Mouse (Mus musculus): ENCODE data around the gene Peli1.

The Peli1 gene

GRCm38 (mm10) chr11:21093081-21093815 is 2.2 kb downstream of the Peli1 start:
- no peak for DNase-seq (ENCODE audit: low spot score)

DNA sequence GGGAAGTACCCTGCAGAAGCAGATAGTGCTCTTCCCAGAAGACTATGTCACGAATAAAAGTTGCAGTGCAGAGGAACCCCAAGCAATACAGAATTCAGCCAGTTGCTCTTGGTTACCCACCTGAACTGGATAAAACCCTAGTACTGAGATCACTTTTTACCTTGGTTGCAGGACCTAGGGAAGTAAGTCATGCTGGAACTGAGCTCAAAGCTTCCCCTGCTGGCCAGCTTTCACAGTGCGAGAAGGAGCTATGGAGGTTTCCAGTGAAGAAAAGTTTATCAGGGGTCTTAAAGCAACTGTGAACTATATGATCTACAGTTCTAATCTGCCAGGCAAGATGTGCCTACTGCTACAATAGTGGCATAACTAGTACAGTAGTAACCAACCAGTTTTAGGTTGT is 5.5 kb downstream of the Peli1 start:
- DNase-seq (ENCODE audit: low spot score): no peak

DNA sequence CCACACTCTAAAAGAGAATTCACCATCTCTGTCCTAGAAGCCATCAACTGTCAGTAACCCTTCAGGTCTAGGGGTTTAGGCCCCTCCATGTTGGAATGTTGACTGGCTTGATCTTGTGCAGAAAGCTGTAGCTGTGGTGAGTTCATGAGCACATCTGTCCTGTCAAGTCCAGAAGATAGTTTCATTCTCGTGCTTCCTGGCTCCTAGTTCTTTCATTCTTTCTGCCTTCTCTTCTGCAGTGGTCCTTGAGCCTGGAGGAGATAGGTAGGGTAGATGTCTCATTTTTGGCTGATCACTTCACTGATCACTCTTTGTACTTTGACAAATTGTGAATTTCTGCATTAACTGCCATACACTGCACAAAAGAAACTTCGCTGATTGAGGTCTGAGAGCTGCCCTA is 7.4 kb downstream of the Peli1 start:
- DNase-seq (ENCODE audit: low spot score): no peak

DNA sequence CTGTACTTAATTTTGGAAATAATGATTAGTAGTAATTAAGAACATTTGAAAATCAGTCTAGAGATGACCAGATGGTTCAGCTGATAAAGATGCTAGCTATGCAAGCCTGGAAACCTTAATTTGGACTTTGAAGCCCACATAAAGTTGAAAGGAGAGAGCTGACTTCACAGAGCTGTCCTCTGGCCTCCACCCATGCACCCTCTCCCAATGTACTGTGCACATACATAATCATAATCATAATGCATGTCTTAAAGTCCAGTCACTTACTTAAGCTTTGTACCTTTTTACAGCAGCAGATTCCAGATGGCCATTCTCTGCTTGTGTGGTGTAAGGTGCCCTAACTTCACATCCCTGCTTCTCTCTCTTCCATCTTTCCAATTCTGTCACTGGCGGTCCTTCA is 9.6 kb downstream of the Peli1 start:
- DNase-seq (ENCODE audit: low spot score): no peak

DNA sequence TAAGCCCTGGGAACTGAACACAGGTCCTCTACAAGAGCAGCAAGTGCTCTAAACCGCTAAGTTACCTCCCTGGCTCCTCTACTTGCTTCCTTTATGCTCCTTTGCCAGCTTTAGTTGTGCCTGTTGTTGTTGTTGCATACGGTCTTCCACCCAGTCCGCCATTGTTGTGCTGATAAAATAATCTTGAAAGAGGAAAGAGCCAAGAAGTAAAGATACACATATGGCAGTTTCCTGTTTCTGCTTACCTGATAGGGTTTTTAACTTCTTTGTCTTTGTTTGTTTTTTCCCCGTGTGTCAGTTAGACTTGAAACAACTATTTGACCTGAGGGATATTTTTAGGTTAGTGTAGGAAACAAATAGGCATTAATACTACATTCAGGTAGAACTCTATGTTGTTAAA is 10.2 kb downstream of the Peli1 start:
- DNase-seq (ENCODE audit: low spot score): no peak

DNA sequence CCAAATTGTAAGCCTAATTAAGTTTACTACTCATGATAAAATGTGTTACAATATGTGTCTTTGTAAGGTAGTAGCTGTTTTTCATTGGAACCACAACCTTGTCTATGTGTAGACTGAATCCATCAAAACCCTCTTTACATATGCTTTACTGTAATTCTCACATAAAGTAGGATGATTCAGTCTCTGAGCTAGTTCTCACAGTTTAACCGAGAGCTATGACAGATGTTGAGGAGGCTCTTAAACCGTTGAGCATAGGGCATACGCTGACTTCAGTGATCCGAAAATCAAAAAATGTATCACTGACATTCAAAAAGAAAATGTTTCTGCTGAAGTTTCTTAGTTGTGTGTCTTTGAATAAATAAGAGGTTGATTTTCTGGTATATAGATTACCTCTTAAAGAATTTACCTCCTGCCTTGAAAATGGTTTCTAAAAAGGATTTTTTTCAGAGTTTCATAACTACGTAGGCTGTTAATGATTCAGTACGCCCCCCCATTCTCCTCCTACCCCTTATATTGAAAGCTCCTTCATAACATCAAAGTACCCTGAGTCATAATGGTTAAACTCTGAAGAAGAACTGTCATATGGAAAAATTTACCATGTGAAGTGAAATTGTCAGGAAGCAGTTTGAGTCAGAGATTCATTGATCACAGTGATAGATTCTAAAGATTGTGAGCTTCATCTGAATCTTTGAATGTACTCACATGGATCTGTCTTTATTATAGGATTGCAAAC is 11.3 kb downstream of the Peli1 start:
- no peak for DNase-seq (ENCODE audit: low spot score)

- no peak for DNase-seq (ENCODE audit: low spot score)
Observed at GRCm38 (mm10) chr11:21103186-21103585, 12.1 kb downstream of the Peli1 start.

- DNase-seq (ENCODE audit: low spot score): no peak
Observed at GRCm38 (mm10) chr11:21105393-21105792, 14.3 kb downstream of the Peli1 start.

DNA sequence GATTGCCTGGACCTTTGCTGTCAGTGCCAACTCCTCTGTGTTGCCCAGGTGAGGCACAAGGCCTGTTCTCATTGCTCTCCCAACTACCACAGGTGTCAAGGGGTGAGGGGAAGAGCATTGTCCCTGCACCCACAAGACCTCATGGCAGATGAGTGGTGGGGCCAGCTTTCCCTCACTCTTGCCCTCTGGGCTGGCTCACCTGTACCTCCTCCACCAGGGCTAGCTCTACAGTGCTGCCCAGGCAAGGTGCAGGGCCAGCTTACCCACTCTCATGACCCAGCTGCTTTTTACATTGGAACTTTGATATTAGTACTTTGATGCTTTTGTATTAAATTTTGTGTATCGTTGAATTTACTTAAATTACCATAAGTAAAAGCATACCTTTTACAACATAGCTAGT is 16.0 kb downstream of the Peli1 start:
- DNase-seq (ENCODE audit: low spot score): no peak

DNA sequence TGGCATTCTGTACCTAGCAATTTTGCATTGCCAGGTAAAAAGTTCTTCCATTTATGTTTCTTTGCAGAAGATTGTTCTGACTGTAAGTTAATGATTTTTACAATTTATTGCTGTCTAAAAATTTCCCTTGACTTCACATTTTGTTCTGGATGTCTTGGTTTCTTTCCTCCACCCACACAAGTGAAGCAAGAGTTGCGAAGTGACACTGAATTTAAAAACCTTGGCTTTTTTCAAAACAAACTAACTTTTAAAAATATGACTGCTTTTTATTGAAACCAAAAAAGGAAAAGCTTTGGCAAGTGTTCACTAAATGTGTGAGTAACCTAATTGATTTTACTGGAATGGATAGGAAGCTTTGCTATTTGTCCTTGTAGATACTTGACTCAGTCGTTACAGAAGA is 18.2 kb downstream of the Peli1 start:
- DNase-seq (ENCODE audit: low spot score): no peak

- DNase-seq (ENCODE audit: low spot score): no peak
Observed at GRCm38 (mm10) chr11:21114516-21114915, 23.4 kb downstream of the Peli1 start.

GRCm38 (mm10) chr11:21115804-21116203 is 24.7 kb downstream of the Peli1 start:
- DNase-seq (ENCODE audit: low spot score): no peak

DNA sequence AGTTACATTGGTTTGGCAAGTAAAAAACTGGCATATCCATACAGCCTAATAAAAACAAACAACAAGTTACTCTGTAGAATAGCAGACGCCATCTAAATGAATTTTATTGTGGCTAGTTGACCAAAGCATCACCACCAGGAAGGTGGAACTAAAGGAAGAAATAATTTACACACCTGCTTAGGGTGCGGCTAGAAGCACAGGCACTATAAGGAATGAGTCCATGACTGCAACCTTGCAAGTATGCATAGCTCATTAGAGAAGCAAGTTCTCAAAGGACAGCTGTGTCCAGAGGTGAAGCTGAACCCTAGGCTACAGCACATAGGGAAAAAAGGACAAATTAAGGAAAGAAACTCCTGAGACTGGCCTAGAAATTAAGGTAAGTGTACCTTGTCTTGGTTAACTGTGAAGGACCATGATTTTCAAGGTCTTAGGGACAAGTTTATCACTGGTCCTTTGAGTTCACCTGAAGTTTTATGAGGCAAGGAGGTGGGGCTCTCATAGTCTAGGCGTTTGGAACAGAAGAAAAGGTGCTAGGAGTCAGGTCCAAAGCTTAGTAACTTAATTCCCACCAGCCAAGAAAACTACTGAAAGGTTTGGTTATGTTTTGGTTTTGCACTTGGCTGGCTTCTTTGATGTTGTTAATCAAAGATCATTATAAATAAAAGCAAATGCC is 25.7 kb downstream of the Peli1 start:
- DNase-seq (ENCODE audit: low spot score): no peak

DNA sequence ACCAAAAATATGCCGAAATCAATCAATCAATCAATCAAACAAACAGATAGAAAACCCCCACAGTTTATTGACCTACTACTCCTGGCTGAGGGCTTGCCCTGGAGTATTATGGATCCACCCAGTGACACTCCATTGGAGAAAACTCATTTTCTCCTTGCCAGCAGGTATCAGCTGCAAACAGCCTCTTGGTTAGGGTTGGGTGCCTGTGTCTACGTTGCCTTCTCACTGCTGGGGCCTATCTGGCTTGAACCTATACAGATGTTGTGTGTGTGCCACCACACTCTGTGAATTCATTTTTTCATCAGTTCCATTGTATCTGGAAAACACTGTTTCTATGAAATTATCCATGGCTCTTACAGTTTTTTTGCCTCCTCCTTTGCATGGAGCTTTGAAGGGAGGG is 30.6 kb downstream of the Peli1 start:
- no peak for DNase-seq (ENCODE audit: low spot score)

DNA sequence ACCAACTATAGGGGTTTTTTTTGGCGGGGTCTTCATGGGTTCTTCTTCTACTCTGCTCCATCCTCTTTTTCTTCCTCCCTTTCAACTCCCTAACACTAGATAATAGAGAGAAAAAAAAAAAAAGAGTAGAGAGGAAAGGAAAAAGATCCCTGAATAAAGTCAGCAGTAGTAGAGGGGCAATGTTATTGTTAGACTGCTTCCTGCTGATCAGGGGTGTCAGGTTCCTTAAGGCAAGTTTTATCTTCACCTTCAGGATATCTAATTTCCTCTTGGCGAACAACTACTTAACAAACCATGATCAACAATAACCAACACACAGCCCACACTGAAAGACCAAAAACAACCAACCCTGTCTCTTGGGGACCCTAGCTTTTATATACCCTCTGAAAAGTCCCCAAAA is 31.3 kb downstream of the Peli1 start:
- no peak for DNase-seq (ENCODE audit: low spot score)

GRCm38 (mm10) chr11:21131692-21132091 is 40.6 kb downstream of the Peli1 start:
- no peak for DNase-seq (ENCODE audit: low spot score)

DNA sequence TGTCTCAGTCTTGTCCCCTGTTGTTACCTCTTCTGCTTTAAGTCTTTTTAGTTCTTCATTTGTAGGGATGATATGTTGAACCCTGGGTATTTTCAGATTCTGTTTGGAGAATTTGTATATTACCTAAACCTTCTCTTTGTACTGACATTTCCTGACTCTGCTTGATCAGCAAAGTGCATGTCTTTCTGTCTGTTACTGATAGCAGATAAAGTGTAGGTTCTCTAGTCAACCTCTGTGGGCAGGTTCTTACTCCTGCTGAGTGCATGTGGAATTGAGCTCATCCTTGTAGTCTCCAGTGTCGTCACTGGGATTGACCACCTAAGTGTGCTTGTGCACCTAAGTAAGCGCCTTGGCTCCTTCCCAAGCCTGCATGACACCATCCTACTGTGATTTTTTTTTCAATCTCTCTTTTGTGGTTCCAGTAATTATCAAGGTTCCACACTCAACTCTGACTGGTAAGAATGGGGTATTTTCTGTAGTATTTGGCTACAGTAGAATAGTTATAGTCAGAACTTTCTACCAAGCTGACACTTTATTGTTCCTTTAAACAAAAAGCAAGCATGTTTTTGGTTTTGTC is 43.9 kb downstream of the Peli1 start:
- no peak for DNase-seq (ENCODE audit: low spot score)

GRCm38 (mm10) chr11:21139453-21139852 is 48.4 kb downstream of the Peli1 start:
- no peak for DNase-seq (ENCODE audit: low spot score)

DNA sequence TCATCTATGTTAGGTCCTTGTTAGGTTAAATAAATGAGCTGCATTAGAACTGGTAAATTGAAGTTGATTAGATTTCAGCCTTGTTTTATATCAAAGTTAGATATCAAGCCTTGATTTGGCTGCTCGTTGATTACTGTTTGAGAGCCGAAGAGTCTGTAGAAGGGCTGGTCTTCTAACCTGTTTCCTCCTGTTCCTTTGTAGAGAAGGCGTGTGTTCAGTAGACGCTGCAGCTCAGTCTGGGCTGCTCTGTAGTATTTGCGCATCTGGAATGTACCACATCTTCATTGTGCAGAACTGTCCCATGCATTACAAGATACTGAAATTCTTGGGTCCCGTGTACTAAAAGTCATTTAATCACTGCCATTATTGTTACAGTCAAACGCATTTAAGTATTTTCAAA is 50.2 kb downstream of the Peli1 start:
- DNase-seq (ENCODE audit: low spot score): no peak

DNA sequence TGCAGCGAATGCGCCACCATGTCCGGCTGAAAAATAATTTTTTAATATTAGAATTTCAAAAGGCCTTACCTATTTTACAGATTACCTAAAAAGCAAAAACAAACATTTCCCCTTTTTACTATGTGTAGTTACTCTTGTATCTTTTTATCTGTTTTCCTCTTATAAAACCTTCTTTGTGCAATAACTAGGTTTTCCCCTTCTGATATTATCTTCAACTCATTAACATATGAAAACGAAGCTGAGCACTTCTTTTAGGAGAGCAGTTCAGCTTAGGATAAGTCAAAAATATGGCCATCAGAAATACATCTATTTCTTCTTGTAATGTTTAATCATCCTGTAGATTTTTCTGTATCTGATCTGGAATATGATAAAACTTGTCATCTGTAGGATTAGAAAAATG is 50.7 kb downstream of the Peli1 start:
- no peak for DNase-seq (ENCODE audit: low spot score)

DNA sequence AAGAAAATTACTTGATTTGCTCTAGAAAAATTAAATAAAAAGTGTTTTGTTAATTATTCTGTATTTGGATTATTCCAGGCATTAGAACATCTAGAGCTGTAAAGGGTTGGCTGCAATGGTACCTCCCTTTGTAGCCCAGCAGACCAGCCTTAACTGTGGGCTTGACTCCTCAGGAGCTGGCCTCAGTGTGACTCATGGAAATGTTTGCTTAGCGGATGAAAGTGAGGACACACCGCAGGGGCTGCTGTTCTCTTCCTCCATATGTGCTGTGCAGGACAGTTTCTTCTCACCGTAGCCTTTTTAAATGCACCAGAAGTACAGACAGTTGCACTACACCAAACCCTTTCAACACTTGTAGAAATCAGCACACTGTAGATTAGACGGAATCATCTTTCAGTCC is 58.4 kb downstream of the Peli1 start:
- no peak for DNase-seq (ENCODE audit: low spot score)

DNA sequence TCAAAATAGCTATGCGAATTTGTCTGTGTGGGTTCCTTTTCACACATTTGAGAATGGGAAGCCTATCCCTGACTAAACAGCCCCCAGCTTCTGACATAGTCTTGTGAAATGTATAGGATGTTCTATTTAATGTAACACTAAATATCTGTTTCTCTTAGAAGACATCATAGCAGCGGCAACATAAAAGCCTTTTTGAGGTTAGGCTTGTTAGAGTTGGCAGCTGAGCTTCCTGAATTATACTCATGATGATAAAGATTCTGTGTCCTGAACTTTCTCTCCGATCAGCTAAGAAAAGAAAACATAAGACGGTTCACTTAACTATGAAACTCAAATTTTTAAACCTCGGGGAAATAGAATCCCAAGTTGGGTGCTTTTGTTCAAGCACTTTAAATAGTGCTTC is 59.2 kb downstream of the Peli1 start:
- no peak for DNase-seq (ENCODE audit: low spot score)

DNA sequence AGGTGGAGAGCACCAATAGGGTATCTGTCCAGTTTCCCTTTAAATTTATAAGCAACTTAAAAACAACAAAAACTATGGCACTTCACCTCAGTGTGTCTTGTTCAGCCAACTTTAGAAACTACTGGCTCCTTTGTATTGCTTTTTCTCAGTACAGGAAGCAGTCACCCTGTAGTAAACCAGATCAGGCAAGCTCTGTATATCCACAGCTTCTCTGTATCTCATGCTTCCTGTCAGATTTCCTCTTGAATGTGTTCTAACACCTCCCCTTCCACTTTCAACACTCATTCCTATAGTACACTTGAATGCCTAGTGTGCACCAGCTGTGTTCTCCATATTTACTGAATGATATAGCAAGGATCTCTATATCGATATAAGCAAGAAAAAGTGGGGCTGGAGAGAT is 60.6 kb downstream of the Peli1 start:
- DNase-seq (ENCODE audit: low spot score): no peak
